Mouse (Mus musculus): ENCODE measurements around the gene Myo18b. TPM values are rescaled to one million over a fixed set of nuclear protein-coding genes. Genes with fewer than 3 reads are reported as not detected.

Gene Myo18b
- polyA plus RNA-seq, 1 experiment from 2014 or later: 1.8 TPM

- H3K36me3 ChIP-seq: no peaks in the 10 kb centered on the region
- peaks cover 12% of the 10 kb centered on the region; the same call in 1 of the 2 replicates for H3K27me3 ChIP-seq
- peak overlapping the region; percentile 61 for H3K27ac ChIP-seq (replicated peaks)
- no peak overlapping the region for H3K4me3 ChIP-seq
- H3K9ac ChIP-seq (replicated peaks): no peak overlapping the region
- no peaks in the 10 kb centered on the region for H3K9me3 ChIP-seq
- ATAC-seq (ENCODE audit: low FRiP score, low read depth): peak; percentile 49
- peaks cover 42% of the 10 kb centered on the region for H3K4me1 ChIP-seq
- 30% methylated on average over 10 of the region's 10 CpGs for WGBS
- H3K4me2 ChIP-seq (replicated peaks): peak overlapping the region; percentile 11; the same call in 1 of the 2 replicates
These were observed 235.2 kb downstream of the Myo18b start for GRCm38 (mm10) chr5:112660924-112661431.

- no peak overlapping the region for H3K27ac ChIP-seq (replicated peaks)
- no peak for ATAC-seq (ENCODE audit: low FRiP score, low read depth)
These were observed 236.9 kb downstream of the Myo18b start for GRCm38 (mm10) chr5:112659295-112659694.

GRCm38 (mm10) chr5:112656811-112657210 lies 239.4 kb downstream of the Myo18b start:
- Histone ChIP-seq H3K4me2 (replicated peaks) (peak overlapping the region; percentile 52), H3K27me3 (peaks cover 19% of the 10 kb centered on the region; the same call in 1 of the 2 replicates), H3K4me3 (no peak overlapping the region), H3K27ac (replicated peaks) (peak overlapping the region; percentile 25; the same call in 1 of the 2 replicates), H3K36me3 (no peaks in the 10 kb centered on the region), H3K9me3 (no peaks in the 10 kb centered on the region), H3K9ac (replicated peaks) (0 out of 2 replicates have a peak overlapping the region, but pooled peaks have one; percentile 17), H3K4me1 (peaks cover 40% of the 10 kb centered on the region)
- WGBS: 9% methylated on average over 6 of the region's 6 CpGs
- 0 out of 2 replicates have a peak, but pooled peaks have one; percentile 13 for ATAC-seq (ENCODE audit: low FRiP score, low read depth)

More at GRCm38 (mm10) chr5:112659295-112659694, 236.9 kb downstream of the Myo18b start:
- Histone ChIP-seq H3K27me3 (peaks cover 19% of the 10 kb centered on the region; the same call in 1 of the 2 replicates), H3K36me3 (no peaks in the 10 kb centered on the region), H3K4me1 (peaks cover 48% of the 10 kb centered on the region), H3K4me2 (replicated peaks) (no peak overlapping the region), H3K4me3 (no peak overlapping the region), H3K9me3 (no peaks in the 10 kb centered on the region), H3K9ac (replicated peaks) (no peak overlapping the region)
- 49% methylated on average over 4 of the region's 4 CpGs for WGBS

- peak overlapping the region; percentile 52 for H3K4me2 ChIP-seq (replicated peaks)
- peak overlapping the region; percentile 22 for H3K4me3 ChIP-seq
- H3K9me3 ChIP-seq: no peaks in the 10 kb centered on the region
- peaks cover 40% of the 10 kb centered on the region for H3K4me1 ChIP-seq
- peak overlapping the region; percentile 17; the same call in 1 of the 2 replicates for H3K9ac ChIP-seq (replicated peaks)
- H3K27me3 ChIP-seq: peaks cover 19% of the 10 kb centered on the region; the same call in 1 of the 2 replicates
- H3K27ac ChIP-seq (replicated peaks): peak overlapping the region; percentile 25
- no peaks in the 10 kb centered on the region for H3K36me3 ChIP-seq
- 0% methylated on average over 15 of the region's 15 CpGs for WGBS
- peak; percentile 48 for ATAC-seq (ENCODE audit: low FRiP score, low read depth)
These were observed 240.1 kb downstream of the Myo18b start for GRCm38 (mm10) chr5:112655986-112656541.

- Histone ChIP-seq H3K9ac (replicated peaks) (0 out of 2 replicates have a peak overlapping the region, but pooled peaks have one; percentile 16), H3K4me1 (peaks cover 35% of the 10 kb centered on the region), H3K9me3 (no peaks in the 10 kb centered on the region), H3K27me3 (peaks cover 19% of the 10 kb centered on the region; the same call in 1 of the 2 replicates), H3K4me3 (peak overlapping the region; percentile 22), H3K4me2 (replicated peaks) (peak overlapping the region; percentile 52), H3K27ac (replicated peaks) (peak overlapping the region; percentile 25; the same call in 1 of the 2 replicates), H3K36me3 (no peaks in the 10 kb centered on the region)
- WGBS: 2% methylated on average over 14 of the region's 14 CpGs
- peak; percentile 80 for ATAC-seq (ENCODE audit: low FRiP score, low read depth)
These were observed 240.6 kb downstream of the Myo18b start for GRCm38 (mm10) chr5:112655529-112655928.

GRCm38 (mm10) chr5:112652036-112652435 lies 244.1 kb downstream of the Myo18b start:
- H3K9ac ChIP-seq (replicated peaks): no peak overlapping the region
- peaks cover 24% of the 10 kb centered on the region for H3K4me1 ChIP-seq
- peaks cover 11% of the 10 kb centered on the region; the same call in 1 of the 2 replicates for H3K27me3 ChIP-seq
- no peak overlapping the region for H3K4me3 ChIP-seq
- no peak overlapping the region for H3K27ac ChIP-seq (replicated peaks)
- 83% methylated on average over 4 of the region's 4 CpGs for whole genome bisulfite sequencing
- H3K4me2 ChIP-seq (replicated peaks): no peak overlapping the region
- no peaks in the 10 kb centered on the region for H3K36me3 ChIP-seq
- ATAC-seq (ENCODE audit: low FRiP score, low read depth): no peak
- H3K9me3 ChIP-seq: peaks cover 5% of the 10 kb centered on the region; the same call in 1 of the 2 replicates

GRCm38 (mm10) chr5:112649164-112649702 lies 246.9 kb downstream of the Myo18b start:
- Histone ChIP-seq H3K4me3 (no peak overlapping the region), H3K27ac (replicated peaks) (no peak overlapping the region), H3K9ac (replicated peaks) (no peak overlapping the region), H3K9me3 (peaks cover 8% of the 10 kb centered on the region; the same call in 1 of the 2 replicates), H3K4me1 (peaks cover 3% of the 10 kb centered on the region), H3K4me2 (replicated peaks) (no peak overlapping the region), H3K36me3 (no peaks in the 10 kb centered on the region), H3K27me3 (no peaks in the 10 kb centered on the region)
- 86% methylated on average over 6 of the region's 6 CpGs for WGBS
- ATAC-seq (ENCODE audit: low FRiP score, low read depth): no peak

GRCm38 (mm10) chr5:112646871-112647270 lies 249.3 kb downstream of the Myo18b start:
- H3K36me3 ChIP-seq: no peaks in the 10 kb centered on the region
- H3K27me3 ChIP-seq: peaks cover 9% of the 10 kb centered on the region
- WGBS: 67% methylated on average over 2 of the region's 2 CpGs
- H3K4me1 ChIP-seq: peaks cover 12% of the 10 kb centered on the region
- H3K4me2 ChIP-seq (replicated peaks): no peak overlapping the region
- no peak for ATAC-seq (ENCODE audit: low FRiP score, low read depth)
- H3K9ac ChIP-seq (replicated peaks): no peak overlapping the region
- no peak overlapping the region for H3K4me3 ChIP-seq
- H3K9me3 ChIP-seq: peaks cover 8% of the 10 kb centered on the region; the same call in 1 of the 2 replicates
- no peak overlapping the region for H3K27ac ChIP-seq (replicated peaks)

GRCm38 (mm10) chr5:112645535-112645934 lies 250.6 kb downstream of the Myo18b start:
- ATAC-seq (ENCODE audit: low FRiP score, low read depth): no peak
- H3K36me3 ChIP-seq: no peaks in the 10 kb centered on the region
- no peak overlapping the region for H3K27ac ChIP-seq (replicated peaks)
- H3K4me3 ChIP-seq: no peak overlapping the region
- H3K27me3 ChIP-seq: peaks cover 15% of the 10 kb centered on the region
- H3K4me1 ChIP-seq: peaks cover 17% of the 10 kb centered on the region
- WGBS: 94% methylated on average over 2 of the region's 2 CpGs
- H3K9me3 ChIP-seq: peaks cover 8% of the 10 kb centered on the region; the same call in 1 of the 2 replicates
- H3K4me2 ChIP-seq (replicated peaks): no peak overlapping the region
- no peak overlapping the region for H3K9ac ChIP-seq (replicated peaks)

GRCm38 (mm10) chr5:112643533-112644272 lies 252.5 kb downstream of the Myo18b start:
- H3K36me3 ChIP-seq: no peaks in the 10 kb centered on the region
- H3K27ac ChIP-seq (replicated peaks): peak overlapping the region; percentile 82
- ATAC-seq (ENCODE audit: low FRiP score, low read depth): peak; percentile 87
- H3K27me3 ChIP-seq: peaks cover 20% of the 10 kb centered on the region
- H3K9me3 ChIP-seq: peaks cover 8% of the 10 kb centered on the region; the same call in 1 of the 2 replicates
- peak overlapping the region; percentile 27 for H3K4me2 ChIP-seq (replicated peaks)
- no peak overlapping the region for H3K4me3 ChIP-seq
- 30% methylated on average over 20 of the region's 20 CpGs for WGBS
- H3K9ac ChIP-seq (replicated peaks): peak overlapping the region; percentile 24
- H3K4me1 ChIP-seq: peaks cover 17% of the 10 kb centered on the region

GRCm38 (mm10) chr5:112642731-112643130 lies 253.4 kb downstream of the Myo18b start:
- WGBS: 63% methylated on average over 10 of the region's 10 CpGs
- no peaks in the 10 kb centered on the region for H3K36me3 ChIP-seq
- no peak overlapping the region for H3K9ac ChIP-seq (replicated peaks)
- no peak overlapping the region for H3K4me3 ChIP-seq
- no peak overlapping the region for H3K4me2 ChIP-seq (replicated peaks)
- H3K9me3 ChIP-seq: peaks cover 4% of the 10 kb centered on the region; the same call in 1 of the 2 replicates
- peaks cover 17% of the 10 kb centered on the region for H3K4me1 ChIP-seq
- ATAC-seq (ENCODE audit: low FRiP score, low read depth): no peak
- H3K27me3 ChIP-seq: peaks cover 20% of the 10 kb centered on the region
- H3K27ac ChIP-seq (replicated peaks): no peak overlapping the region
